Mouse (Mus musculus) limb, embryonic 14.5 days (tissue): ENCODE results near the gene Abhd16b. TPM values are rescaled to one million over a fixed set of nuclear protein-coding genes. Genes with fewer than 3 reads are reported as not detected.

ENCODE experiments used
- ATAC-seq: fragments of 200-750 bp; cut with Nextera tagmentation; 2 replicates; pipeline ENCODE4 v1.8.0; 2017; ENCODE audit warnings: low read depth, moderate number of reproducible peaks, moderate TSS enrichment; ENCODE audit not compliant: low FRiP score
- DNase-seq: peaks from one replicate; pipeline ENCODE4 v3.0.0-alpha.2; 2015; ENCODE audit warnings: low spot score
- H3K27ac ChIP-seq: fragments of 300-500 bp; sonication (generic); replicated peaks from 2 replicates; pipeline ENCODE4 v1.5.1; 2014; ENCODE audit warnings: low read depth, mild to moderate bottlenecking, low read length, moderate library complexity, mixed read lengths
- H3K27me3 ChIP-seq: fragments of 300-500 bp; sonication (generic); 2 replicates; pipeline ENCODE4 v1.6.1; 2014; ENCODE audit warnings: low read length, mixed read lengths; ENCODE audit not compliant: control insufficient read depth, insufficient read depth
- H3K36me3 ChIP-seq: fragments of 300-500 bp; sonication (generic); 2 replicates; pipeline ENCODE4 v1.6.1; 2014; ENCODE audit warnings: mild to moderate bottlenecking, low read length, moderate library complexity, mixed read lengths; ENCODE audit not compliant: control insufficient read depth, insufficient read depth
- H3K4me1 ChIP-seq: fragments of 300-500 bp; sonication (generic); 2 replicates; pipeline ENCODE4 v1.6.1; 2014; ENCODE audit warnings: antibody characterized with exemption, low read length, mixed read lengths; ENCODE audit not compliant: control insufficient read depth, insufficient read depth
- H3K4me2 ChIP-seq: fragments of 300-500 bp; sonication (generic); replicated peaks from 2 replicates; pipeline ENCODE4 v1.6.1; 2014; ENCODE audit warnings: low read depth, mild to moderate bottlenecking, low read length, moderate library complexity; ENCODE audit not compliant: severe bottlenecking
- H3K4me3 ChIP-seq: fragments of 300-500 bp; sonication (generic); replicated peaks from 2 replicates; pipeline ENCODE4 v1.5.1; 2014; ENCODE audit warnings: low read length
- H3K9ac ChIP-seq: fragments of 300-500 bp; sonication (generic); 2 replicates; pipeline ENCODE4 v1.6.1; 2014; ENCODE audit warnings: mild to moderate bottlenecking, low read depth, low read length, moderate library complexity; ENCODE audit not compliant: severe bottlenecking
- H3K9me3 ChIP-seq: fragments of 300-500 bp; sonication (generic); 2 replicates; pipeline ENCODE4 v1.6.1; 2016; ENCODE audit warnings: low read length; ENCODE audit not compliant: control insufficient read depth
- POLR2A ChIP-seq: fragments of 200-500 bp; IDR thresholded peaks from 2 replicates; pipeline ENCODE4 v1.8.0; 2012; ENCODE audit warnings: inconsistent platforms, mild to moderate bottlenecking, moderate library complexity, borderline replicate concordance; ENCODE audit not compliant: insufficient read depth, insufficient read length; ENCODE audit errors: extremely low read depth
- WGBS: fragments of 180-500 bp; shearing (Covaris S2); extraction: QIAGEN DNeasy Blood & Tissue Kit; methylation state at CpG from one replicate; pipeline ENCODE4 v1.1.7; 2014; 5-methylcytosine and 5-hydroxymethylcytosine counted together
- polyA plus RNA-seq, 2 experiments: library from polyadenylated mRNA; depleted of rRNA in 1 of 2; stranded (reverse) in 1 of 2; unstranded in 1 of 2; fragments of >200 nt; fragmentation: Nextera tagmentation in 1 of 2; extraction: Ambion mirVana in 1 of 2; gene quantifications; 2 replicates each; pipeline versions ENCODE4 v1.2.1 to v1.2.3; 2012 to 2014

Abhd16b gene
- polyA plus RNA-seq, 2 experiments, result not detected

- Histone ChIP-seq H3K4me2 (no peak overlapping the region), H3K4me1 (peaks cover 9% of the 10 kb centered on the region; the same call in 1 of the 2 replicates), H3K36me3 (no peaks in the 10 kb centered on the region), H3K4me3 (no peak overlapping the region), H3K9ac (no peak overlapping the region), H3K27ac (no peak overlapping the region), H3K27me3 (peaks cover 39% of the 10 kb centered on the region), H3K9me3 (no peaks in the 10 kb centered on the region)
- TF ChIP-seq POLR2A, result no peak
- 94% methylated on average over 1 of the region's 1 CpGs for WGBS
- DNase-seq (no peak), ATAC-seq (no peak)
These were observed 30.4 kb upstream of the Abhd16b start for GRCm38 (mm10) chr2:181462604-181463003.

GRCm38 (mm10) chr2:181463008-181463738 is 29.8 kb upstream of the Abhd16b start:
- Histone ChIP-seq H3K4me2 (no peak overlapping the region), H3K27me3 (peaks cover 33% of the 10 kb centered on the region), H3K9me3 (no peaks in the 10 kb centered on the region), H3K36me3 (no peaks in the 10 kb centered on the region), H3K9ac (no peak overlapping the region), H3K27ac (no peak overlapping the region), H3K4me1 (peaks cover 9% of the 10 kb centered on the region; the same call in 1 of the 2 replicates), H3K4me3 (no peak overlapping the region)
- TF ChIP-seq POLR2A, result no peak
- WGBS, result 41% methylated on average over 7 of the region's 7 CpGs
- no peak for ATAC-seq
- no peak for DNase-seq

GRCm38 (mm10) chr2:181465423-181465822 is 27.6 kb upstream of the Abhd16b start:
- ATAC-seq (no peak), DNase-seq (no peak)
- no peak for TF ChIP-seq POLR2A
- no peak overlapping the region for H3K9ac ChIP-seq
- H3K27me3 ChIP-seq, result peaks cover 14% of the 10 kb centered on the region
- H3K4me1 ChIP-seq, result peaks cover 2% of the 10 kb centered on the region; the same call in 1 of the 2 replicates
- H3K4me2 ChIP-seq, result no peak overlapping the region
- H3K9me3 ChIP-seq, result no peaks in the 10 kb centered on the region
- 53% methylated on average over 3 of the region's 3 CpGs for WGBS
- H3K27ac ChIP-seq, result no peak overlapping the region
- no peaks in the 10 kb centered on the region for H3K36me3 ChIP-seq
- no peak overlapping the region for H3K4me3 ChIP-seq

GRCm38 (mm10) chr2:181470285-181470684 is 22.7 kb upstream of the Abhd16b start:
- no peaks in the 10 kb centered on the region for H3K36me3 ChIP-seq
- H3K4me1 ChIP-seq, result no peaks in the 10 kb centered on the region
- ATAC-seq (no peak), DNase-seq (no peak)
- no peak overlapping the region for H3K4me2 ChIP-seq
- no peak overlapping the region for H3K27ac ChIP-seq
- H3K9ac ChIP-seq, result no peak overlapping the region
- no peak for TF ChIP-seq POLR2A
- H3K4me3 ChIP-seq, result no peak overlapping the region
- no peaks in the 10 kb centered on the region for H3K27me3 ChIP-seq
- 71% methylated on average over 2 of the region's 2 CpGs for WGBS
- no peaks in the 10 kb centered on the region for H3K9me3 ChIP-seq

- Histone ChIP-seq H3K9ac (no peak overlapping the region), H3K4me3 (no peak overlapping the region), H3K27ac (no peak overlapping the region), H3K9me3 (no peaks in the 10 kb centered on the region), H3K4me2 (no peak overlapping the region), H3K27me3 (no peaks in the 10 kb centered on the region), H3K36me3 (no peaks in the 10 kb centered on the region), H3K4me1 (no peaks in the 10 kb centered on the region)
- WGBS, result 46% methylated on average over 5 of the region's 5 CpGs
- DNase-seq (no peak), ATAC-seq (no peak)
- no peak for TF ChIP-seq POLR2A
These were observed 21.8 kb upstream of the Abhd16b start for GRCm38 (mm10) chr2:181471246-181471645.
